Mouse (Mus musculus) intestine, embryonic 16.5 days (tissue): ENCODE data around the gene Teddm3. TPM values are rescaled to one million over a fixed set of nuclear protein-coding genes. Genes with fewer than 3 reads are reported as not detected.
"Not testable (repeated sequence)": the region's sequence is repeated elsewhere in the genome, so short reads cannot be mapped to it uniquely, and the experiment has no call there.

Source experiments
- ATAC-seq: fragments of 200-750 bp; cut with Nextera tagmentation; 2 replicates; pipeline ENCODE4 v1.8.0; 2017; ENCODE audit warnings: moderate TSS enrichment, moderate library complexity
- H3K27ac ChIP-seq: fragments of 300-500 bp; sonication (generic); 2 replicates; pipeline ENCODE4 v1.5.1; 2014; ENCODE audit warnings: mild to moderate bottlenecking, low read length
- H3K27me3 ChIP-seq: fragments of 300-500 bp; sonication (generic); replicated peaks from 2 replicates; pipeline ENCODE4 v1.6.1; 2014; ENCODE audit warnings: low read length, control low read depth, mixed read lengths; ENCODE audit not compliant: control insufficient read depth, insufficient read depth
- H3K36me3 ChIP-seq: fragments of 300-500 bp; sonication (generic); 2 replicates; pipeline ENCODE4 v1.6.1; 2014; ENCODE audit warnings: low read length, control low read depth; ENCODE audit not compliant: control insufficient read depth, insufficient read depth
- H3K4me1 ChIP-seq: fragments of 300-500 bp; sonication (generic); 2 replicates; pipeline ENCODE4 v1.6.1; 2014; ENCODE audit warnings: low read length, control low read depth, mixed read lengths; ENCODE audit not compliant: control insufficient read depth, insufficient read depth
- H3K4me2 ChIP-seq: fragments of 300-500 bp; sonication (generic); 2 replicates; pipeline ENCODE4 v1.6.1; 2014; ENCODE audit warnings: low read depth, low read length, control low read depth
- H3K4me3 ChIP-seq: fragments of 300-500 bp; sonication (generic); 2 replicates; pipeline ENCODE4 v1.5.1; 2014; ENCODE audit warnings: mild to moderate bottlenecking, low read length
- H3K9ac ChIP-seq: fragments of 300-500 bp; sonication (generic); 2 replicates; pipeline ENCODE4 v1.6.1; 2014; ENCODE audit warnings: low read depth, low read length
- H3K9me3 ChIP-seq: fragments of 300-500 bp; sonication (generic); 2 replicates; pipeline ENCODE4 v1.6.1; 2016; ENCODE audit warnings: low read length, control low read depth; ENCODE audit not compliant: control insufficient read depth
- WGBS: fragments of 180-500 bp; shearing (Covaris S2); extraction: QIAGEN DNeasy Blood & Tissue Kit; methylation state at CpG from one replicate; pipeline ENCODE4 v1.1.7; 2014; 5-methylcytosine and 5-hydroxymethylcytosine counted together
- polyA plus RNA-seq: library from polyadenylated mRNA; unstranded; fragments of >200 nt; fragmentation: Nextera tagmentation; extraction: Ambion mirVana; gene quantifications from 2 replicates; pipeline ENCODE4 v1.2.1, GENCODE M21; 2015

The Teddm3 gene
- polyA plus RNA-seq, 1 experiment from 2014 or later: 0.20 TPM

GRCm38 (mm10) chr16:21163423-21163822 lies 9.6 kb upstream of the Teddm3 start:
- H3K27me3 ChIP-seq, H3K4me1 ChIP-seq, H3K9me3 ChIP-seq, ATAC-seq, H3K27ac ChIP-seq, H3K4me3 ChIP-seq, H3K4me2 ChIP-seq, H3K9ac ChIP-seq, H3K36me3 ChIP-seq: not testable (repeated sequence)
- 75% methylated on average over 3 of the region's 3 CpGs for WGBS

DNA sequence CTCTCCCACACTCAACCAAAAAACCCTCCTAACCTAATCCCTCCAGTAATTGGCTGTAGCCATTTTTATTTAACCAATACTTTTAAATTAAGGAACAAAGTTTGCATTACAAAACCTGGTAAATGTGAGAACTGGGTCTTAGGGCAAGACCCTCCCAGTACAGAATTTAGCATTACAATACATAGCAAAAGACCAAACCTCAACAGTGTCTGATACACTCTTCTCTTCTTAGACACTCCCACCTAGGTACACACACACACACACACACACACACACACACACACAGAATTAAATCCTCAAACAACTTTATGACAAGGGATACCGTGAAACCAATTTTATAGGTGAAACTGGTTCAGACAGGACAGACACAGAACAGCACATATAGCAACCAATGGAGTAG lies 5.4 kb upstream of the Teddm3 start:
- not testable (repeated sequence) for H3K27ac ChIP-seq, H3K4me2 ChIP-seq, H3K4me3 ChIP-seq, H3K27me3 ChIP-seq, H3K9me3 ChIP-seq, H3K4me1 ChIP-seq, H3K36me3 ChIP-seq, H3K9ac ChIP-seq, ATAC-seq
- 78% methylated on average over 1 of the region's 1 CpGs for WGBS

- not testable (repeated sequence) for H3K9me3 ChIP-seq, H3K36me3 ChIP-seq, H3K9ac ChIP-seq, H3K4me3 ChIP-seq, H3K4me2 ChIP-seq, ATAC-seq, H3K27ac ChIP-seq, H3K4me1 ChIP-seq, H3K27me3 ChIP-seq
Observed at GRCm38 (mm10) chr16:21156261-21156660, 2.5 kb upstream of the Teddm3 start.

GRCm38 (mm10) chr16:21151564-21152361 lies 2.0 kb downstream of the Teddm3 start:
- no peak overlapping the region for H3K9ac ChIP-seq
- ATAC-seq: peak; percentile 65
- no peaks in the 10 kb centered on the region for H3K36me3 ChIP-seq
- H3K4me1 ChIP-seq: peaks cover 4% of the 10 kb centered on the region; the same call in 1 of the 2 replicates
- 54% methylated on average over 4 of the region's 4 CpGs for WGBS
- H3K9me3 ChIP-seq: no peaks in the 10 kb centered on the region
- no peak overlapping the region for H3K4me3 ChIP-seq
- peak overlapping the region; percentile 80 for H3K27ac ChIP-seq
- no peak overlapping the region for H3K4me2 ChIP-seq
- no peaks in the 10 kb centered on the region for H3K27me3 ChIP-seq

- Histone ChIP-seq H3K27me3 (no peaks in the 10 kb centered on the region), H3K9me3 (no peaks in the 10 kb centered on the region), H3K4me3 (no peak overlapping the region), H3K9ac (no peak overlapping the region), H3K27ac (no peak overlapping the region), H3K4me2 (no peak overlapping the region), H3K36me3 (no peaks in the 10 kb centered on the region), H3K4me1 (peaks cover 4% of the 10 kb centered on the region; the same call in 1 of the 2 replicates)
- ATAC-seq: no peak
Observed at GRCm38 (mm10) chr16:21149896-21150295, 3.9 kb downstream of the Teddm3 start.

- 68% methylated on average over 1 of the region's 1 CpGs for WGBS
- ATAC-seq, H3K27me3 ChIP-seq: not testable (repeated sequence)
Observed at GRCm38 (mm10) chr16:21148451-21148850, 5.3 kb downstream of the Teddm3 start.

DNA sequence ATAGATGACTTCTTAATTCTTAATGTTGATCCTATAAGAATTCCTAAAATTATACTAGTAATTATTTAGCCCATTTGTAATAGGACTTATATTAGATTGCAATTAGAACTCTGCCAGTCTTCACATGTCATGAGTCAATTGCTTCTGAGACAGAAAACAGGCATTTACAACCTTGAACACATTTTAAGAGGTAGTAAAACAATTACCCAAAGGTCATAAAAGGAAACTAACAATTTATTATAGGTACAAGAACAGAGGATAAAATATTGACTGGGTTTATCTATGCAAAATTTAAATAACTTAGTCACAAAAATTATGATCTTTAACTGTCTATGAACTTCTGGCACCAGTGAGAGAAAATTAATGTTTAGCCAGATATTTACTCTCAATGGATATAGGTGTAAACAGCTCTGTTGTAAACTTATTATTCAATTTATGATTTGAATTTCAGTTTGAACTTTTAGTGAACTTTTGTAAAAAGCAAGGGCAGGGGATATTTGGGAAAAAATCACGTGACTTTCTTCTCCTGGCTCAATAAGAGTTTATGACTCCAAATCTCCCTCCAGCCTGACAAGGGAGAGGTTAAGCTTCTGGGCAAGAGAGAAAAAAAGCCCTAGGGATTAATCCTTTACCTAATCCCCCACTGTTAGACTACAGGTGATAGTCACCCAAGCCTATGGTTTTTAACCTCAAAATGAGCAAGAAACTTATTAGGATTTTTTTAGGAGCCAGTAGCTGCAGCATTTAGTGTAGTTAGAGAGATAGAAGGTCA lies 17.3 kb downstream of the Teddm3 start:
- Histone ChIP-seq H3K9ac (no peak overlapping the region), H3K36me3 (no peaks in the 10 kb centered on the region), H3K4me3 (no peak overlapping the region), H3K27me3 (no peaks in the 10 kb centered on the region), H3K4me1 (no peaks in the 10 kb centered on the region), H3K27ac (no peak overlapping the region), H3K9me3 (no peaks in the 10 kb centered on the region), H3K4me2 (no peak overlapping the region)
- 21% methylated on average over 1 of the region's 1 CpGs for WGBS
- peak; percentile 76 for ATAC-seq

More at GRCm38 (mm10) chr16:21148451-21148850, 5.3 kb downstream of the Teddm3 start:
- H3K4me1 ChIP-seq, H3K4me2 ChIP-seq, H3K27ac ChIP-seq, H3K36me3 ChIP-seq, H3K9ac ChIP-seq, H3K4me3 ChIP-seq, H3K9me3 ChIP-seq: not testable (repeated sequence)

GRCm38 (mm10) chr16:21127666-21128065 lies 26.1 kb downstream of the Teddm3 start:
- WGBS: 86% methylated on average over 3 of the region's 3 CpGs
- ATAC-seq: not testable (repeated sequence)

DNA sequence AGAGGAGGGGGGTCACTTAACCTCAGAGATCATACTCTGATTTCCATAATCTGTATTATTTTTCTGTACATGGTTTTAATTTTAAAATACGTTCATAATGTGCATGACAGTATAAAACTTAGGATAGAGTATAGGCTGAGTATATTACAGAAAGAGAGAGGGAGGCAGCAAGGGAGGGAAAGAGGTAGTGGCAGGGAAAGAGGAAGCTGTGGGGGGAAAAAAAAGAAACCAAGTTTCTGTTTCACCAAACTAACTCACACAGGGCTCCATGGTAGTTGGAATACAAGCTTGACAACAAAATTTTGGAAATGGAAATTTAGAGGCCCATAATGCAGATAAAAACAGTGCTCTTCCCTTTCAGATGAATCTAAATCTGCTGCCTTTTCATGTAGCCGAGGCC lies 31.0 kb downstream of the Teddm3 start:
- H3K4me2 ChIP-seq, ATAC-seq, H3K27ac ChIP-seq, H3K4me1 ChIP-seq, H3K9ac ChIP-seq, H3K9me3 ChIP-seq, H3K4me3 ChIP-seq, H3K27me3 ChIP-seq, H3K36me3 ChIP-seq: not testable (repeated sequence)
- WGBS: 82% methylated on average over 2 of the region's 2 CpGs

More at GRCm38 (mm10) chr16:21127666-21128065, 26.1 kb downstream of the Teddm3 start:
- H3K36me3 ChIP-seq, H3K9ac ChIP-seq, H3K4me1 ChIP-seq, H3K27me3 ChIP-seq, H3K9me3 ChIP-seq, H3K4me3 ChIP-seq, H3K27ac ChIP-seq, H3K4me2 ChIP-seq: not testable (repeated sequence)
